Mouse (Mus musculus): Measurements from ENCODE around the gene T2. TPM values are rescaled to one million over a fixed set of nuclear protein-coding genes. Genes with fewer than 3 reads are reported as not detected.

T2 gene
- polyA plus RNA-seq, 1 experiment, result 0.09 TPM

DNA sequence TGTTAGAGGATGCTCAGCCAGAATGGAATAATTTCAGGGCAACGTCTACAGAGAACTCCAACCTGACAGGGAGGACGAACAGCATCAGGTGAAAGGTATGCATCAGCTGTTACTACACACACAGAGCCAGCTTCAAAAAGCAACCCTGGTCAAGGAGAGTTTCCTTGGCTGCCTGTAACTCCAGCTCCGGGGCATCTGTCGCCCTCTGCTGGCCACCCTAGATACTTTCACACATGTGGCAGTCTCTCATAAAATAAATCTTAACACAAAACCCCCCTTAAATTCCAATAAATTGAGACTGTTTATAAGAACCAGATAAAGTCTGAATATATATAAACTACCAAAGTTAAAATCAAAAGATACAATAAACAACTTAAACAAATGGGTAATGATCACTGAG is 105.8 kb downstream of the T2 start:
- TF ChIP-seq POLR2A (IDR thresholded peaks at IDR 0.05; ENCODE audit: control insufficient read depth, extremely low read depth, insufficient read depth, low read length, poor library complexity) (no peak), CTCF (IDR thresholded peaks at IDR 0.05; ENCODE audit: borderline replicate concordance, control insufficient read depth, extremely low read depth, insufficient read depth, low read length, poor library complexity) (peak; percentile 71; the same call in 1 of the 2 replicates)
- H3K4me3 ChIP-seq (ENCODE audit: control insufficient read depth, insufficient read depth, low read length), result no peak overlapping the region
- peak; percentile 43 for DNase-seq
- no peaks in the 10 kb centered on the region for H3K27me3 ChIP-seq (ENCODE audit: control insufficient read depth, insufficient read depth, low read length)
- 5% methylated on average over 4 of the region's 4 CpGs for WGBS
- H3K36me3 ChIP-seq (ENCODE audit: control insufficient read depth, insufficient read depth, low read length), result no peaks in the 10 kb centered on the region
- no peak overlapping the region for H3K27ac ChIP-seq (ENCODE audit: control insufficient read depth, insufficient read depth, low read length)
- no peaks in the 10 kb centered on the region for H3K4me1 ChIP-seq (replicated peaks; ENCODE audit: control insufficient read depth, insufficient read depth, low read length)

DNA sequence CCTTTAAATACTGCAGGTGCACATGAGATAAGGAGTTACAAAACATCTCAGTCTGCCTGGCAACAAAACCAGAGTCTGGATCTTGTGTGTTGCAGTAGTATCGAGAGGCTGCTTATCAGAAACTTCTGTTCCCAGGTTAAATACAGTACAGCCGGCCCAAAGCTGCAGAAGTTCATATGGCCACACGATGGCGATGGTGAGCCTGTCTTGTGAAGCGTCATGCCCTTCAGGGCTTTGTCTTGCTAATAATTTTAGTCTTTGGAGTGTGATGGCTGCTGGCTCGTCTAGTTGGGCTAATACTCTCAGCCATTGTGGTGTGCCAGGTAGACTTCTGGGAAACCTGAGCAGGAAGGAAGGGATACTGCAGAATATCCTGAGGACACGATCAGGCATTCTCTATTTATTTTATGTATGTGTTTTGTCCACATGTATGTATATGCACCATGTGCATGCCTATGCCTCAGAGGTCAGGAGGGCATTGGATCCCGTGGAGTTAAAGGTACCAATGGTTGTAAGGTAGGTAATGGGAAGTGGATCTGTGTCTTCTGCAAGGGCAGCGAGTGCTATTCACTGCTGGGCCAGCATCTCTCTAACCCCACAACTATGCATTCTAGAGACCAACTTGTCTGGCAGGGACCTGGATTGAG is 107.8 kb downstream of the T2 start:
- 25% methylated on average over 9 of the region's 9 CpGs for WGBS
- Histone ChIP-seq H3K36me3 (ENCODE audit: control insufficient read depth, insufficient read depth, low read length) (no peaks in the 10 kb centered on the region), H3K27ac (ENCODE audit: control insufficient read depth, insufficient read depth, low read length) (no peak overlapping the region), H3K4me3 (ENCODE audit: control insufficient read depth, insufficient read depth, low read length) (no peak overlapping the region), H3K27me3 (ENCODE audit: control insufficient read depth, insufficient read depth, low read length) (no peaks in the 10 kb centered on the region), H3K4me1 (replicated peaks; ENCODE audit: control insufficient read depth, insufficient read depth, low read length) (no peaks in the 10 kb centered on the region)
- DNase-seq, result peak; percentile 46
- TF ChIP-seq POLR2A (IDR thresholded peaks at IDR 0.05; ENCODE audit: control insufficient read depth, extremely low read depth, insufficient read depth, low read length, poor library complexity) (no peak), CTCF (IDR thresholded peaks at IDR 0.05; ENCODE audit: borderline replicate concordance, control insufficient read depth, extremely low read depth, insufficient read depth, low read length, poor library complexity) (peak; percentile 44; the same call in 1 of the 2 replicates)

DNA sequence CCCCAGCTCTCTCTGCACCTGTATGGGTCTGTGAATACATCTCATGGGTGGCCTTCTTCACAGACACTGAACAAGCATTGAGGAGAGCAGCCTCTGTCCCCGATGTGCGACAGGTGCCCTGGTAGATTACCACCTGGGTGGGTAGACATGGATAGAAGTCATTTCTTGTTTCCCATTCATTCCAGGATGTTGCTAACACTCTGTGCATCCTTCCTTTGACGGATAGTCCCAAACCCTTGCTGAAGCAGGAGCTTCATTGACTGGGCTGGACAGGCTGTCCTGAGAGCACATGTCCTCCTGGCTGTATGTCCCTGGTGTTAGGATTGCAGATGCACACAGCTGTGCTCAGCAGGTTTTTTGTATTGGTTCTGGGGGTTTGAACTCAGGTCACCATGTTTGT is 112.0 kb downstream of the T2 start:
- H3K27ac ChIP-seq (ENCODE audit: control insufficient read depth, insufficient read depth, low read length), result no peak overlapping the region
- 80% methylated on average over 3 of the region's 3 CpGs for WGBS
- H3K4me3 ChIP-seq (ENCODE audit: control insufficient read depth, insufficient read depth, low read length), result no peak overlapping the region
- no peak for DNase-seq
- TF ChIP-seq CTCF (IDR thresholded peaks at IDR 0.05; ENCODE audit: borderline replicate concordance, control insufficient read depth, extremely low read depth, insufficient read depth, low read length, poor library complexity), result no peak
- no peak for TF ChIP-seq POLR2A (IDR thresholded peaks at IDR 0.05; ENCODE audit: control insufficient read depth, extremely low read depth, insufficient read depth, low read length, poor library complexity)
- no peaks in the 10 kb centered on the region for H3K36me3 ChIP-seq (ENCODE audit: control insufficient read depth, insufficient read depth, low read length)
- H3K27me3 ChIP-seq (ENCODE audit: control insufficient read depth, insufficient read depth, low read length), result no peaks in the 10 kb centered on the region
- H3K4me1 ChIP-seq (replicated peaks; ENCODE audit: control insufficient read depth, insufficient read depth, low read length), result no peaks in the 10 kb centered on the region

DNA sequence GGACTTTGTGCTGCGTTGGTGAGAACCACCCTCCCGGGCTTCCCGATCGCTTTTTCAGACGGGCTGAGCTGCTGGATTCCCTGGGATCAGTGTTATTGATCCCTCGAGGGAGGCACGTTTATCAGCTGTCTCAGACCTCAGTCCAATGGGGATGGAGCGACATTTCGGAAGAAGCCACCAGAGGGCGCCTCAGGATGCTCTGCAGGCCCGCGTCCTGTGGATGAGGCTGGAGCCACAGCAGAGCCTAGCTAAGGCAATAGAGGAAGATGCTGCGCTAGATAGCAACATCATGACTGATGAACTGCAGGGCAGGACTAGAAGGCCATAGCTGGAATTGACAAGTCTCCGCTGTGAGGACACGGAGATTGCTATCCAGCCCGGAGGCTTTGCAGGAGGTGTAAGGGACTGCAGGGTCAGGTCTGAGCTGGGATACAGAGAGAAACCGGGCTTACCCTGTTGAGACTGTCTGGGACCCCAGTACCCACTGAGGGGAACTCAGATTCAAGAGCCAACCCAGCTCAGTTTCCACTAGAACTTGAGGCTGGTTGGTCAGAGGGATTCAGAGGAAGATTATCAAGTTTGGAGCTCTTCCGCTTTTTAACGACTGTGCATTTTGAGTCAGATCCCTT is 113.0 kb downstream of the T2 start:
- Histone ChIP-seq H3K4me1 (replicated peaks; ENCODE audit: control insufficient read depth, insufficient read depth, low read length) (no peaks in the 10 kb centered on the region), H3K4me3 (ENCODE audit: control insufficient read depth, insufficient read depth, low read length) (no peak overlapping the region), H3K36me3 (ENCODE audit: control insufficient read depth, insufficient read depth, low read length) (no peaks in the 10 kb centered on the region), H3K27me3 (ENCODE audit: control insufficient read depth, insufficient read depth, low read length) (no peaks in the 10 kb centered on the region), H3K27ac (ENCODE audit: control insufficient read depth, insufficient read depth, low read length) (no peak overlapping the region)
- DNase-seq, result peak; percentile 78
- TF ChIP-seq POLR2A (IDR thresholded peaks at IDR 0.05; ENCODE audit: control insufficient read depth, extremely low read depth, insufficient read depth, low read length, poor library complexity), result no peak
- TF ChIP-seq CTCF (IDR thresholded peaks at IDR 0.05; ENCODE audit: borderline replicate concordance, control insufficient read depth, extremely low read depth, insufficient read depth, low read length, poor library complexity), result peak; percentile 91
- WGBS, result 15% methylated on average over 19 of the region's 19 CpGs

Other genes with a start within 250 kb of the T2 start
- 4.3 and 8.5 TPM in 2 replicates for gene Gm49673, start 208.2 kb upstream of the T2 start, polyA plus RNA-seq (2012; rRNA removed)
- gene Rnaset2a, start 207.9 kb upstream of the T2 start, polyA plus RNA-seq (2012; rRNA removed), result 69.4 and 79.8 TPM in 2 replicates
- 6.4 and 6.6 TPM in 2 replicates for gene Fgfr1op, start 190.5 kb upstream of the T2 start, polyA plus RNA-seq (2012; rRNA removed)
- 12.1 and 13.6 TPM in 2 replicates for gene Ccr6, start 119.9 kb upstream of the T2 start, polyA plus RNA-seq (2012; rRNA removed)
- gene Mpc1, start 73.1 kb upstream of the T2 start, polyA plus RNA-seq (2012; rRNA removed), result 96.5 and 127 TPM in 2 replicates
- gene Sft2d1, start 44.9 kb upstream of the T2 start, polyA plus RNA-seq (2012; rRNA removed), result 107 and 117 TPM in 2 replicates
- 0.74 and 1.3 TPM in 2 replicates for gene Prr18, start 18.5 kb upstream of the T2 start, polyA plus RNA-seq (2012; rRNA removed)
- 0.63 and 1.8 TPM in 2 replicates for gene T, start 78.4 kb downstream of the T2 start, polyA plus RNA-seq (2012; rRNA removed)
- 4.8 and 4.9 TPM in 2 replicates for gene Pde10a, start 169.4 kb downstream of the T2 start, polyA plus RNA-seq (2012; rRNA removed)
- not detected in 2 replicates for gene Gm17087, start 211.0 kb downstream of the T2 start, polyA plus RNA-seq (2012; rRNA removed)

Data from thymus, adult 2 months (tissue).